Mouse (Mus musculus): Measurements from ENCODE around the gene Ier2.

Gene Ier2

GRCm38 (mm10) chr8:84661961-84662571 is 586 bp downstream of the Ier2 start:
- no peak for DNase-seq (ENCODE audit: low spot score)

DNA sequence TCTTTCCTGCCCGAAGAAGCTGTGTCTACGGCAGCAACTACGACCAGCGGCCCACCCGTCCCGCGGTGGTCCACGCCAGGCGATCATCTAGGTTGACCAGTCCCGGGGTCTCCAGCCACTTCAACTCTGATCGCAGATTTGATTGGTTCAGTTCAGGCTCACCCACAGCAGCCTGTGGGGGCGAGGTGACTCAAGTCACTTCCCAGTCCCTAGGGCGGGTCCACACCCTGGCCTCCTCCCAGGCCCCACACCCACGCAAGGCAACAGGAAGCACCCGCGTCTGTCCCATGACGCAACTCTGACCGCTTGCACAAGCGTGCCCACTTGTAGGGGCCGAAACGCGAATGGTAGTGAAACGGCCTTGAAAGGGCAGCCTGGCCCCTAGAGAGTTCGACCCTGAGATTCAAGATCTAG is 1.2 kb downstream of the Ier2 start:
- DNase-seq (ENCODE audit: low spot score): peak; percentile 57

DNA sequence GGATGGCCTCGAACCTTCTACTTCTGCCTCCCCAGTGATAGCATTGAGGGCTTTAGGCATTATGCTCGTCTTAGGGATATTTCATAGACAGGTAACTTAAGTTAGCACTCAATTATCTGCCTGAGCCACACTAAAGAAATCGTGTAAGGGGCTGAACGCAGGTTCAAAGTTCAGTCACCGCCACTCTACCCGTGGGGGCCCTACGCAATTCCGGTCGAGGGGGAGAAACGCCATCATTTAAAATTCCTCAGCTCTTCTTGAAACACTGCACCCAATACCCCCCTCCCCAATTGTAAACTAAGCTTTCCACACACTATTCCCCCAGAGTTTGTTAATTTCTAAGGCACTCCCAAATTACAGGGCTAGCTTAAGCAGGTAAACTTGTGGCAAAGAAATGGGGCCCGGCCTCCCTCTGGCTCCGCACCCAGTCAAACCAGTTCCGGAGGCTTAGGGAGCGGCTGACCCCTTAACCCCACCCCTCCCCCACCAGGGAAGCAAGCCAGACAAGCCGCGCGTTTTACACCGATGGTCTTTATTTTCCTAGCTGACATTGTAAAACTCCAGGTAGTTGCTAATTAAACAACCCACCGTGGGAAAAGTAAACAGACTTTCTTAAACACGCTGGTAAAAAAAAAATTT is 1.7 kb downstream of the Ier2 start:
- DNase-seq (ENCODE audit: low spot score): no peak

DNA sequence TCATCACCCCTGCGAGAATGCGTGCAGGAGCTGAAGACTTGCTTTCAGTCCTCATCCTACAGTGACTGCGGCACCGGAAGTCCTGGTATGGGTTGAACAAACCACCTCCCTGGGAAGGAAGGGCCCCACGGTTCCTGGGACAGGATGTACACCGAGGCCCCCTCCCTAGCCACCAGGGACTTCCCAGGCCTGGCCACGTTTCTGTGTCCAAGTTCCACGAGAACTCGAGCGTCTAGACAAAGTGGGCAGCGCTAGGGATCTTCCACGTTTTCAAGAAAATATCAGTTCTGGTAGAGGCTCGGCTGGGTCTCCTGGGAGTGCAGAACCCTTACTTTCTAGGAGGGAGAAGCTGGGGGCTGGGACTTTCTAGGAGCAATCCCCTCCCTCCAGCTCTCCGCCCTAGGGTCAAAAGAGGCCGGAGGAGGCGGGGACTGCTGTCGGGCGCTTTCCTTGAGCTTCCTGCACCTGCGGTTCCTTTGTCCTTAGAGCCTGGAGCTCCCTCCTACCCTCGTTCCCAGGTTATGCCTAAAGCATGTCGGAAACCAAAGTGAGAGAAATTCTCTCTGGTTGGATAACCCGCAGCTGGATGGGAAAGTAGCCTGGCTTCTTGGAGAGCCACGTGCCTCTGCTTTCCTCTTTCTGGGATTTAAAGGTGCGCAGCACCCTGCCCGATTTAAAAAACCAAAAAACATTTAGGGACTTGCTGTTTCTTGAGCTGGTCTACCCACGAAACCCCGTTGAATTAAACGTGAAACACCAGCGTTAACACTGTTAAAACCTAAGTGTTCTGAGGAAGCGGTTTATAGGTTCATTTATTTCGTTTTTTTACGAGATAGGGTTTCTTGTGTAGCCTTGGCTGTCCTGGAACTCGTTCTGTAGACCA is 2.5 kb downstream of the Ier2 start:
- no peak for DNase-seq (ENCODE audit: low spot score)

- DNase-seq (ENCODE audit: low spot score): no peak
Measured at GRCm38 (mm10) chr8:84658951-84659350, 3.7 kb downstream of the Ier2 start.

DNA sequence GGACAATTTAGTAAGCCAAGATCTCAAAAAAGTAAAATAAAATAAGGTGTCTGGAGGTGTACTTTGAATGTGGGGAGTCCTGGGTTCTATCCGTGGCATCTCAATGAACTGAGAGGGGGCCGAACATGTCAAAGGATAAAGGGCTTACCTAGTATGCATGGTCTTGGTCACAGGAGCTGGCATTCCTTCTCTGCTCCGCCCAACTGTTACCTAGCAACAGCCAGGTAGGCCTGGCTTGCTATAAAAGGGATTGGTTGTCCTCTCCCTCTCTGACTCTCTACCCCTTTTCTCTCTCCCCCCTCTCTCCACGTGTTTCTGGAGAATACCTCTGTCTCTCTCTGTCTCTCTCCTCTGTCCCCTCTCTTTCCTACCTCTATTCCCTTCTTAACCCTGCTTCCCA is 5.0 kb downstream of the Ier2 start:
- no peak for DNase-seq (ENCODE audit: low spot score)

DNA sequence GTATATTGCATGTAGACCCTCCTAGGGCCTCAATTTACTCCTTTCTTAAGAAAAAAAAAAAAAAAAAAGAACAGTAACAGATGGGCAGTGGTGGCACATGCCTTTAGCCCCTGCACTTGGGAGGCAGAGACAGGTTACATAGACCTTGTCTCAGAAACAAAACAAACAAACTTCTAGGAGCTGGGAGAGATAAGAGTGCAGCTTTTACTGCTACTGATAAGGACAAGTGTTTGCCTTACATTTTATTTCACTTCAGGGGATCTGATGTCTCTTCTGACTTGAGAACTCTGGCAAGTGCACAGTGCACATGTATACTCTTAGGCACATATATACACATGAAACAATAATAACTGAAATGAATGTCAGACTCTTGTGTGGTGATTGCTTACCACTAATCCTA is 5.4 kb downstream of the Ier2 start:
- DNase-seq (ENCODE audit: low spot score): no peak

DNA sequence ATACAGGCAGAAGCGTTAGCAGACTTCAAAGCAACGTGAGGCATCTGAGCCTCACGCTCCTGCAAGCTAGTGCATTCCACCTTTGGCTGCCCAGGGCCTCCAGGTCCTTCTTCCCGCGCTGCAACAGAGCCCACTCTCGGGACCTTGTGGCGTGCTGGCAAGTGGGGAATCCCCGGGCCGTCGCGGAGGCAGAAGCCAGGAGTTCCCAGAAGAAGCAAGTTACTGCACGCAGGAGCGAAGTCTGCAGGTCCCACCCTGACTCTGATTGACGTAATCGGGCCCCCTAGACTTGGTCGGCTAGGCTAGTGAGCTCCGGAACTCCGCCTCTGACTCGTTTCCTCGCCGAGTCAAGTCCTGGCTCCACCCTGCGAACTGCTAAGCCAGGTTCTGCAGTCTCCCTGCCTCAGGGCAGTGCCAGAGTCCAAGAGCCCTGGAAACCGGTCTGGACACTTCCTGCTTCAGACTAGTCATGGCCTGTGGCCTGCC is 6.0 kb downstream of the Ier2 start:
- no peak for DNase-seq (ENCODE audit: low spot score)

- DNase-seq (ENCODE audit: low spot score): no peak
Measured at GRCm38 (mm10) chr8:84656191-84656525, 6.5 kb downstream of the Ier2 start.

- no peak for DNase-seq (ENCODE audit: low spot score)
Measured at GRCm38 (mm10) chr8:84655336-84656190, 7.1 kb downstream of the Ier2 start.

DNA sequence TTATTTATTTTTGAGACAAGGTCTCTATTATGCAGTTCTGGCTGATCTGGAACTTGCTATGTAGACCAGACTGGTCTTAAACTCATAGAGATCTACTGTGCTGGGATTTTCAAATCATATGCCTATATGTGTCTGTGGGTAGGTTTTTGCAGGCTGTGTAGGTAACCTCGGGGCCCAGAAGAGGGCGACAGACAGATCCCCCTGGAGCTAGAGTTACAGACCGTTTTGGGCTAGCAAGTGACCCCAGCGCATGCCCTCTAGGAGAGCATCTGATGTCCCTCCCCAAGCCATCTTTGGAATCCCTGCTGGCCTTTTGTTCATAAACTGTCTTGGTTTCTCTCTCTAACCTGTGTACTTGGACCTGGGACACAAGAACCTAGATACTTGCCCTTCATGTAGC is 8.1 kb downstream of the Ier2 start:
- no peak for DNase-seq (ENCODE audit: low spot score)

- no peak for DNase-seq (ENCODE audit: low spot score)
Measured at GRCm38 (mm10) chr8:84653092-84653631, 9.5 kb downstream of the Ier2 start.

DNA sequence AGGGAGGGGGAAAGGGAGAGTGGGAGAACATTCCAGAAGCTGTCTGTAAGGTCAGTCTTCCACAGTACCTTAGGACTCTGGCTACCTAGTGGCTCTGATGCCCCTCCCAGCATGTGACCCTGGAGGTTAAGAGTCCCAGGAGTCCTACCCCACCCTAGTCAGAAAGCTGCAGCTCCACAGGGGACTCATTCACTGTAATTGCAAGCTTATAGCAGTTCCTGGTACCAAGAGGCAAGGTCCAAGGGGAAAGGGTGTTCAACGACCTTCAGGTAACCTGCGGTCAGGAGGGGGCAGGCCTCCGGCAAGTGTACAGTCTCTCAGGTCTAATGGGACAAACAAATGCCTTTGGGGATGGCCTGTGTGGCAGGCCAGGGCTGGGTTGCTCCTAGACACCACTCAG is 12.4 kb downstream of the Ier2 start:
- DNase-seq (ENCODE audit: low spot score): no peak

- no peak for DNase-seq (ENCODE audit: low spot score)
Measured at GRCm38 (mm10) chr8:84647461-84647901, 15.2 kb downstream of the Ier2 start.

DNA sequence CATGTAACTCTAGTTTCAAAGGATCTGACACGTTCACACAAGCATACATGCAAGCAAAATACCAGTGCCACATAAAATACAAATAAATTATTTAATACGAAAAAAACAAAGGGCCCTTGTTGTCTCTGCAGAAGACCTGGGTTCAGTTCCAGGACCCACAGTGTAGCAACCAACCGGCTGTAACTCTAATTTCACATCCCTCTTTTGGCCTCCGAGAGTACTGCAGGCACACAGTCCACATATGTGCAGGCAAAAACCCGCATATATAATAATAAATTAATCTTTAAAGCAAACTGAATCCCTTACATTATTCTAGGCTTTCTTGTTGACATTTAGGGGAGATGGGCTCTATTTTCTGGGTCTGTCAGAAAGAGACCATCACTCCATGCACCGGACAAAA is 15.9 kb downstream of the Ier2 start:
- DNase-seq (ENCODE audit: low spot score): no peak

GRCm38 (mm10) chr8:84643019-84643418 is 19.6 kb downstream of the Ier2 start:
- DNase-seq (ENCODE audit: low spot score): no peak

DNA sequence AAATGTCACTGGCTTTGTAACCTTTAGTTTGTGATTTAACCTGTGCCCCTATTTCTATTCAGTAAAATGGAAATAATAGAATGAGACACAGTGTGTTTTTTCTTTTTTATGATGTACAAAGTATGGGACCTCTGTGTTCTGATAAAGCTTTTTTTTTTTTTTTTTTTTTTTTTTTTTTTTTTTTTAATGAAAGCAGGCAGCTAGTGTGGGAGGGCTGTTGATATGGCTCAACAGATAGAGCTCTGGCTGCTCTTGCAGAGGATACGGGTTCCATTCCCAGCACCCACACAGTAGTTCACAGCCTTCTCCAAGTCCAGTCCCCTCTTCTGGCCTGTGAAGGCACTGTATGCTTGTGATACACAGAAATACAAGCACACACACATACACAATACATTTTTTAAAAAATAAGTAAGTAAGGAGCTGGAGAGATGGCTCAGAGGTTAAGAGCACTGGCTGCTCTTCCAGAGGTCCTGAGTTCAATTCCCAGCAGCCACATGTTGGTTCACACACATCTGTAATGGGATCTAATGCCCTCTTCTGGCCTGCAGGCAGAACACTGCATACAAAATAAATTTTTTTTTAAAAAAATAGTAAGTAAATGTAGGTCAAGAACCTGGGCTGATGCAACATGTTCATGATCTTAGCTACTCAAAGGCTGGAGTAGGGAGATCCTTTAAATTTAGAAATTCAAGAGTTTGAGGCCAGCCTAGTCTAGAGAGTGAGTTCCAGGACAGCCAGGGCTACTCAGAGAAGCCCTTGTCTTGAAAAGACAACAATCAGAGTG is 20.9 kb downstream of the Ier2 start:
- DNase-seq (ENCODE audit: low spot score): no peak

DNA sequence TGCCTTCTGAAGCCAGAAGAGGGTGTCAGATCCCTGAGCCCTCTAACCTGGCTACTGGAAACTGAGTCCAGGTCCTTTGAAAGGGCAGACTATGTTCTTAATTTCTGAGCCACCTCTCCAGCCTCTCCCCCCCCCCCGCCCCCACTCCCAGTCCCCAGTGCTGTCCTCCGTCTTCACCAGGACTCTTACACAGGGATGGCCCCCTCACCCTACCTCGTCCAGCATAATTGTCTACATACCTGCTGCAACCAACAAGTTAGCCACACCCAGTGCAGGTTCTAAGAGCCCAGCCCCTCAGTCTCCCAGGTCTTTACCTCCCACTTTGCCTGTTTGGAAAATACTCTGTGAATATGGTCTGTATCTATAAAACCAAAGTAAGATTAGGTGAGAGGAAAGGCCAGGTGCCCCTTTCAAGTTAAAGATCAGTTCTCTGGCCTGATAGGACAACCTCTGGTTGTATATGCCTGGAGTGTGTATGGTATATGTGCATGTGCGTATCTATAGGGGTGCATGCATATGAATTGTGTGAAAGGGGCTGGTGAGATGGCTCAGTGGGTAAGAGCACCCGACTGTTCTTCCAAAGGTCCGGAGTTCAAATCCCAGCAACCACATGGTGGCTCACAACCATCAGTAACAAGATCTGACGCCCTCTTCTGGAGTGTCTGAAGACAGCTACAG is 21.9 kb downstream of the Ier2 start:
- no peak for DNase-seq (ENCODE audit: low spot score)

- no peak for DNase-seq (ENCODE audit: low spot score)
Measured at GRCm38 (mm10) chr8:84640010-84640588, 22.6 kb downstream of the Ier2 start.

Measured in left cerebral cortex, adult 11 months (tissue).